32 mouse cellular contexts compared by ENCODE assay signal in the genomic region with DNA sequence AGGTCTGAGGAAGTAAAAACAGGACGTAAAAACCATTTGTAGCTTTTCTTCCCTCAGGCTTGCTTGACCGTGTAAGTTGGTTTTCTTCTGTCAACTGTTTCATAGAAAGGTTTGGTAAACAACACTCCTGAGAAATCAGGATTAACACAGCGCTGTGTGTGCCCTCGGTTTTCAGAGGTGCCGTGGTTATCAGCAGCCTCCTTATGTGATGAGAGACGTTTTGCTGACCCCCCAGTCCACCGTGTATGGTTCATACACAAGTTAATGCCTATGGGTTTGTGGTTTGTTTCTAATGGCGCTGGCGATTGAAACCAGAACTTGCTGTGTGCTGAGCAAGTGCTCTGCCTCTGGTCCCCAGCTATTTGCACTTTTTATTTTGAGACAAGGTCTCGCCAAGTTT. TPM values are rescaled to one million over a fixed set of nuclear protein-coding genes. Genes with fewer than 3 reads are reported as not detected.
"Had no signal": no experiment of that assay in that cellular context is flagged by ENCODE, and none has a peak within 500 bp of the region (broad histone marks: within the 10 kb centered on the region; RNA-seq: fewer than 3 reads in every experiment).

No protein-coding gene starts in this region.

- H3K9ac ChIP-seq: limb, embryonic 12.5 days; limb, embryonic 15.5 days; midbrain, embryonic 13.5 days; neural tube, embryonic 13.5 days had no signal

- H3K4me2 ChIP-seq: limb, embryonic 12.5 days; limb, embryonic 15.5 days; midbrain, embryonic 13.5 days; neural tube, embryonic 13.5 days had no signal

- H3K9me3 ChIP-seq: limb, embryonic 12.5 days; limb, embryonic 15.5 days; midbrain, embryonic 10.5 days; midbrain, embryonic 13.5 days; neural tube, embryonic 13.5 days had no signal

- H3K36me3 ChIP-seq: limb, embryonic 12.5 days; limb, embryonic 15.5 days; midbrain, embryonic 10.5 days; midbrain, embryonic 13.5 days; neural tube, embryonic 13.5 days had no signal

- H3K27ac ChIP-seq: layer of hippocampus, adult 2 months; limb, embryonic 12.5 days; limb, embryonic 15.5 days; midbrain, embryonic 10.5 days; midbrain, embryonic 13.5 days; neural tube, embryonic 13.5 days had no signal

- H3K4me3 ChIP-seq: layer of hippocampus, adult 2 months; limb, embryonic 12.5 days; limb, embryonic 15.5 days; midbrain, embryonic 10.5 days; midbrain, embryonic 13.5 days; myocyte; neural tube, embryonic 13.5 days had no signal

- DNase-seq: kidney, adult 18-20 months; kidney, adult 9 months; kidney, postnatal 25 days; layer of hippocampus, adult 9-11 months; layer of hippocampus, postnatal 36 days; left cerebral cortex, postnatal 4 days; lung, adult 2 months; lung, postnatal 14 days; lung, postnatal 4 days; retina, postnatal 1 day; right cerebral cortex, postnatal 25 days; spleen, adult 18-20 months; thymus, adult 2 months; thymus, postnatal 25 days had no signal

- H3K4me1 ChIP-seq: limb, embryonic 15.5 days; midbrain, embryonic 10.5 days; midbrain, embryonic 13.5 days; neural tube, embryonic 13.5 days had no signal

- ATAC-seq: intestine, embryonic 16.5 days; midbrain, embryonic 13.5 days; midbrain, embryonic 16.5 days had no signal

- H3K27me3 ChIP-seq: limb, embryonic 12.5 days; limb, embryonic 15.5 days; midbrain, embryonic 13.5 days; neural tube, embryonic 13.5 days had no signal

RNA-seq across cellular contexts. Expression of gene Clgn, which starts 15.9 kb away (rescaled TPM):
- total RNA-seq: megakaryocyte, adult 5-6 weeks; monocyte, adult 5-6 weeks; neutrophil, adult 5-6 weeks had no signal
- polyA plus RNA-seq: lung, adult 2 months; myocyte had no signal

RNA-seq across cellular contexts. Expression of gene Mgat4d, which starts 57.3 kb away (rescaled TPM):
- total RNA-seq: layer of hippocampus, adult 2 months; layer of hippocampus, postnatal 36 days; left cerebral cortex, adult 8-10 months; left cerebral cortex, postnatal 14 days; left cerebral cortex, postnatal 4 days; megakaryocyte, adult 5-6 weeks; monocyte, adult 5-6 weeks; neutrophil, adult 5-6 weeks had no signal
- polyA plus RNA-seq: intestine, embryonic 16.5 days; kidney, embryonic 16.5 days; large intestine, adult 2 months; limb, embryonic 12.5 days; limb, embryonic 15.5 days; lung, adult 2 months; lung, embryonic 16.5 days; midbrain, embryonic 10.5 days; midbrain, embryonic 13.5 days; midbrain, embryonic 16.5 days; myocyte; neural tube, embryonic 13.5 days; stomach, embryonic 16.5 days; thymus, adult 2 months had no signal
